Mouse (Mus musculus) spleen, adult 10 weeks (tissue): ENCODE results near the gene Cdhr5. TPM values are rescaled to one million over a fixed set of nuclear protein-coding genes. Genes with fewer than 3 reads are reported as not detected.

Experiments
- polyA plus RNA-seq: library from polyadenylated mRNA; stranded (reverse); fragments of 350-450 nt; fragmentation: Illumina TruSeq; extraction: RNeasy Lipid Tissue Mini Kit (QIAGEN cat#74804); gene quantifications from one replicate; pipeline ENCODE4 v1.2.3, GENCODE M21; 2015; ENCODE audit warnings: low replicate concordance; ENCODE audit not compliant: insufficient read depth

Cdhr5 gene
- 0.19 TPM for polyA plus RNA-seq

DNA sequence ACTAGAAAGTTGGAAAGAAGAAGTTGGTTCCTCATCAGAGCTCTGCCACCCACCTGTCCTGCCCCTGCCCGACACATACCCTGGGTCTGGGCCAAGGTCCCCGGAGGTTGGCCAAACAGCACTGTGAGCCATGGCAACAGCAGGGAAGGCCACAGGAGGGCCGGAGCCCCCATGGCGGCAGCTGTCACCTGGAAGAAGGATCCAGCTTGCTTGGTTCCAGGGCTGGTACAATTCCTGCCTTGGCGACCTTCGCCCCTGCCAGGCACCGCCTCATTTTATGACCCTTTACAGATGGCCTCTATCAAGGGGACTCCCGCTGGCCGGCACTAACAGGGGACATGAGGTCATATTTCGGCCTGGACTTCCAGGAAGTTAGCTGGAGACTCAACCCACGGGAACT is at the start of gene Cdhr5:
Cdhr5 (minus strand) TSS at position 241 of the 400 bp plus-strand sequence.

DNA sequence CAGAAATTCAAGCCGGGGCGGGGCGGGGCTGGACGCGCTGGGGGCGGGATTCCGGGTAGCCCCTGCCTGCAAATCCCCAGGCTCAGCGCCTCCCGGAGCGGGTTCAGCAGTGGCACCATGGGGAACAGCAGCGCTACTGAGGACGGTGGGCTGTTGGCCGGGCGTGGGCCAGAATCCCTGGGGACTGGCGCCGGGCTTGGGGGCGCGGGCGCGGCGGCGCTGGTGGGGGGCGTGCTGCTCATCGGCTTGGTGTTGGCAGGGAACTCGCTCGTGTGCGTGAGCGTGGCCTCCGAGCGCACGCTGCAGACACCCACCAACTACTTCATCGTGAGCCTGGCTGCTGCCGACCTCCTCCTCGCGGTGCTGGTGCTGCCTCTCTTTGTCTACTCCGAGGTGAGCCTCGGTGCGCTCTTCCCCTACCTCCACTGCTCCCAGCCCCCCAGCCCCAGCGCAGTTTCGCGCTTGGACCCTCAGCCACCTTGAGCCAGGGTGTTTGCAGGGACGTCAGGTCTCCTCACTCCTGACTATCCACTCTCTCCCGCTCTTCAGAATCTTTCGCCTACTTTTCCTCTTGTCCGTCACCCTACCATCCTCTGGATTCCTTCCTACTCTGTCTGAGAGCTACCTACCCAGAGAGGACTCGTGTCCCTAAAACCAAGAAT is 15.5 kb upstream of the Cdhr5 start, which contains the start of gene Drd4:
Drd4 (plus strand) TSS at position 86 of the 662 bp plus-strand sequence.

DNA sequence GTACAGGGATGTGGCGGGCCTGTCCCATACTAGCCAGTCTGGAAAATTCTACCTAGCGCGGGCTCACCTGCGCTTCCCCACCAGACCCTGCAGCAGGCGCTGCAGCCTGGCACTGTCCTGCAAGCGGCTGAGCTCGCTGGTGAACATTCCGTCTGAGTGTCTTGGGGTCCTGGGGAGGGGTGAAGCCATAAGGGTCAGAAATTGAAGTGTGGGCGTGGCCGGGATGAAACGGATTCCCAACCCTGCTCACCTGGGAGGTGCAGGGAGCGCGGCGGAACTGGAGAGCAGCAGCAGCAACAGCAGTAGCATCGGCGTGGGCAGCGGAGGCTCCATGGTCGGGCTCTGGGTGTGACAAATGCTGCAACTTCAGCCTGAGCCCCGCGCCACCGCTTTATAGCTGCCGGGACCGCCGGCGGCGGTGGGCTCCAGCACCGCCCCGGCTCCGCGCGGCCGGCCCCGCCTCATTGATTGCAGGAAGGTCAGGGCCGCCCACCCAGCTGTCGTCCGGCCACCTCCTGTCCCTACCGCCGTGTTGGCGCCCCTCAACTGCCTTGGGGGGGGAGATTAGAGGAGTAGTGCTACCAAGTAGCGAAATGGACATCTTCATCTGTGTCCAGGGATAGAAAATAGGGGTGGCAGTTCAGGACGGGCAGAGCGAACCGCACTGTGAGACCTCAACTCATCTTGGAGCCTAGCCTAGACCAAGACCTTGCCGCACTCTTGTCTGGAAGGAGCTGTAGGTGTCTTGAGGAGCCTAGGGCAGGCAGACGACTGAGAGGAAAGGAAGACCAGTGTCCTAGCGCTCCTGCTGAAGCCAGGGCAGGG is 2.4 kb upstream of the Cdhr5 start, which contains the start of gene Sct:
Sct (minus strand) TSS at position 368 of the 825 bp plus-strand sequence.

DNA sequence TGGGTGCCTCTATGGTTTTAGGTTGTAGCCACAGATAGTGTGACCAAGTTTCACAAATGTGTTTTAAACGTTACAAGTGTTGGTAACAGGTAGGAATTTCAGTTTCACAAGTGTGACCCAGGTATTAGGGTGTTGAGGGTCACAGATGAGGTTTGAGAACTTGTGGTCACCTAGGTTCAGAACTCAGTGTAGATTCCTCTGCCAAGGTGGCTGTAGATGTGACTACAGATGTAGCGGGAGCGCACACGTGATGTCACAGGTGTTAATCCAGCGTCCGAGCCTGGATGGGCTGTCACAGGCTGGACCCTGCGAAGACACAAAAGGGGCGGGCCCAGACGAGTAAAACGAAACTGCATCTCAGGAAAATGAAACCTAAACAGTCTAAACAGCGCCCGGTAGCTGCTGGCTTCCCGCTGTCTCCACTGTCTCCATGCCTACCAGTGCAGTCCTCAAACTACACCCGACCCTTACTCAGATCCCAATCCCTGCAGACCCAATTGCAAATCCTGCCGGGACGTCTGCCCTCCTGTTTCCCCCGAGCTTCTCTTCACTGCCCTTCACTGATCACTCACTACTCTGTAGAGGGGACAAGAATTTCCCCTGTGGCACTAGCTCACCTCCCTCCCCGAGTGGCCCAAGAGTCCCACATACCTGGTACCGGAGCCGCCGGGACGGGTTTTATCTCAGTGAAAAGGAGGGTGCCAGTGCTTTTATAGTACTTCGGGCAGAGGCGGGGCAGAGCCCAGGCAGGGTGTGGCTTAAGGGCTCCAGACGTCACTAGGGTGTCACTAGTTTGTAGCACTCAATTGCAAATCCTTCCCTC is 10.6 kb downstream of the Cdhr5 start, which contains the start of gene Irf7:
Irf7 (minus strand) TSS at position 743 of the 823 bp plus-strand sequence.

DNA sequence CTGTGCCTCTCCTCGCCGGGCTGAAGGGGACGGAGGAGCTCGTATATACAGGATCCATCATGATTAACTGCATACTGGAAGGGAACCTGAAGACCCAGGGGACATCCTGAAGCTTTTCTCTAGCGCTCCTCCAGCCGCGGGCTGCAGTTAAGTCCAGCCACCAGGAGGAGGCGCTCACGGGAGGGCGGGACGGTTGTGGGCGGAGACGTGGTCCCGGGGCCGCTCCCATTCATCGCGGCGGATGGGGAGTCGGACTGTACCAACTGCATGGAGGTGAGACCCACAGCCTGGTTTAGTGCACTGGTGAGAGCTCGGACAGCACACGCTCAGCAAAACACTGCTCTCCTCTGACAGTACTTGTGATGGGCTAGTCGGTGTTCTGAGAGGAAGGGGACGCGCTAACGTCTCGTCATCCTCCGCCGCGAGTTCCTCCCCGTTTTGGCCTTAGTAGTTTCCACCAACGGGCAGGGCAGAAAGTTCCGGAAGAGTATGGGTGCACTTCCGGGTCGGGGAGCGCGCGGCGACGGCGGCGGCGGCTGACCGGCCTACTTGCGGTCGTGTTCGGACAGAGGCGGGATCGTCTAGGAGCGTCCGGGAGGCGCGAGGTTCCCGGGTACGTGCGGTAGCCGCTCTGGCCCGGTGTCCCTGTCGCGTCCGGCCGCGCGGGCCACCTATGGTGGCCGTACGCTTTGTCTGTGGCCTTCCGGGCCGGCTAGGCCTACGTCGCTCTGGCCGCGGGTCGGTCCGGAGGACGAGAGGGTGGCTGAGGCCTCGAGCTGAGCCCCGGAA is 48.1 kb downstream of the Cdhr5 start, which contains the start of gene Phrf1:
Phrf1 (plus strand) TSS at position 506 of the 789 bp plus-strand sequence.

Other genes starting within 250 kb of the Cdhr5 start
- not detected for gene Gm17387, start 247.7 kb downstream of the Cdhr5 start, polyA plus RNA-seq
- 0.21 TPM for gene B4galnt4, start 215.7 kb downstream of the Cdhr5 start, polyA plus RNA-seq
- 14.6 TPM for gene Pkp3, start 198.6 kb downstream of the Cdhr5 start, polyA plus RNA-seq
- 22.3 TPM for gene Sigirr, start 176.2 kb downstream of the Cdhr5 start, polyA plus RNA-seq
- gene Ano9, start 159.0 kb downstream of the Cdhr5 start, polyA plus RNA-seq, result not detected
- 20.3 TPM for gene Ptdss2, start 154.4 kb downstream of the Cdhr5 start, polyA plus RNA-seq
- 38.6 TPM for gene Rnh1, start 103.9 kb downstream of the Cdhr5 start, polyA plus RNA-seq
- 16.9 TPM for gene Hras, start 82.8 kb downstream of the Cdhr5 start, polyA plus RNA-seq
- gene Lrrc56, start 82.6 kb downstream of the Cdhr5 start, polyA plus RNA-seq, result 1.5 TPM
- 2.9 TPM for gene Lmntd2, start 62.7 kb downstream of the Cdhr5 start, polyA plus RNA-seq
- 3.6 TPM for gene Rassf7, start 60.9 kb downstream of the Cdhr5 start, polyA plus RNA-seq
- gene Phrf1, start 48.0 kb downstream of the Cdhr5 start, polyA plus RNA-seq, result 70.7 TPM
- 74.7 TPM for gene Irf7, start 10.3 kb downstream of the Cdhr5 start, polyA plus RNA-seq
- not detected for gene Sct, start 2.3 kb upstream of the Cdhr5 start, polyA plus RNA-seq
- gene Drd4, start 15.2 kb upstream of the Cdhr5 start, polyA plus RNA-seq, result not detected
- gene Deaf1, start 50.9 kb upstream of the Cdhr5 start, polyA plus RNA-seq, result 23.2 TPM
- gene Tmem80, start 51.0 kb upstream of the Cdhr5 start, polyA plus RNA-seq, result 56.8 TPM
- gene Eps8l2, start 62.1 kb upstream of the Cdhr5 start, polyA plus RNA-seq, result 0.76 TPM
- gene Taldo1, start 115.4 kb upstream of the Cdhr5 start, polyA plus RNA-seq, result 140 TPM
- gene Gatd1, start 137.3 kb upstream of the Cdhr5 start, polyA plus RNA-seq, result 38.7 TPM
- not detected for gene Cend1, start 152.7 kb upstream of the Cdhr5 start, polyA plus RNA-seq
- gene Slc25a22, start 161.1 kb upstream of the Cdhr5 start, polyA plus RNA-seq, result 10.7 TPM
- gene Pidd1, start 167.2 kb upstream of the Cdhr5 start, polyA plus RNA-seq, result 4.4 TPM
- 512 TPM for gene Rplp2, start 170.6 kb upstream of the Cdhr5 start, polyA plus RNA-seq
- 29.7 TPM for gene Pnpla2, start 178.4 kb upstream of the Cdhr5 start, polyA plus RNA-seq
- gene Cracr2b, start 184.3 kb upstream of the Cdhr5 start, polyA plus RNA-seq, result 4.5 TPM
- 31.2 TPM for gene Cd151, start 190.6 kb upstream of the Cdhr5 start, polyA plus RNA-seq
- gene Polr2l, start 198.3 kb upstream of the Cdhr5 start, polyA plus RNA-seq, result 6.3 TPM
- gene Tspan4, start 198.5 kb upstream of the Cdhr5 start, polyA plus RNA-seq, result 22.2 TPM